Mouse (Mus musculus): ENCODE measurements around the gene Cox7a2l.
A peak's percentile ranks its signal among the peaks of the same experiment; 100 is the strongest.

DNA sequence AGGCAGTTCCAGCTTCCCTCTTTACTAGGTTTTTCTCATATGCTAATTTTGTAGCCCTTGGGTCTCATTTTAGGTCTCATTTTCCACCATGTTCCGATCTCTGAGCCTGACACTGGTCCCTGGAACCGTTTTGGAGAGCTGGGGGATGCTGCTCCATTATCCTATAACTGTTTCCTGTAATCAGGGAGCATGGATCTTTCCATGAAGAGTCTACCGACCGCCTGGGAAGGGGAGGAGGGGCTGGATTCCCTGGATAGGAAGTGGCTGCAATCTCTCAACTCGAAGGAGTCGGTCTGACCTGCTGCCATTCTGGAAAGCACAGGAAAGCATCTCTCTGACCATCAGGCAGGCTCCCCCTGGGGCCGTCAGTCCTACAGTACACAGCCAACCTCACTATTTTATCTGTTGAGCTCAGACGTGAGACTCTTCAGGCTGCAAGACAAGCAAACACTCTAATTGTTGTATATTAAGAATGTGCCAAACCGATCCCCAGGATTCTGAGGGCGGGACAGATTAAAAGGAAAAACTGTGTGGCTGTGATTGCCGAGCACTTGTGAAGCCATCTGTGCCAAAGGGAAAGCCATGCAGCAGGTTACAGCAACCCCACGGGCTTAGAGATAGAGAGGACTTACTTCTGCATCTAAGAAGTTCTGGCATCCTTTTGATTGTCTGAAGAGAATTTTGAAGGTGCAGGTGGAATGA lies 47.1 kb upstream of the Cox7a2l start:
- TF ChIP-seq MAX (IDR thresholded peaks at IDR 0.05; ENCODE audit: low read length) (no peak), ZKSCAN1 (IDR thresholded peaks at IDR 0.05; ENCODE audit: low read depth, low read length) (no peak), ELF1 (IDR thresholded peaks at IDR 0.05; ENCODE audit: low read depth, low read length) (no peak), POLR2A (IDR thresholded peaks at IDR 0.05; ENCODE audit: control insufficient read depth in 1 of 2, insufficient read depth in 1 of 2, low read depth in 1 of 2, low read length in 2 of 2, poor library complexity in 1 of 2) (peak in 1 of 2 experiments; percentile 1; a peak in 1 of 4 replicates), CTCF (IDR thresholded peaks at IDR 0.05 in 2 of 3, conservative IDR thresholded peaks at IDR 0.05 in 1 of 3; ENCODE audit: control insufficient read depth in 1 of 3, insufficient read depth in 1 of 3, low read depth in 2 of 3, low read length in 3 of 3, poor library complexity in 1 of 3, severe bottlenecking in 1 of 3) (no peak), TBP (IDR thresholded peaks at IDR 0.05; ENCODE audit: low read depth, low read length) (no peak), MAZ (IDR thresholded peaks at IDR 0.05; ENCODE audit: low read depth, low read length) (no peak), UBTF (IDR thresholded peaks at IDR 0.05; ENCODE audit: borderline replicate concordance, insufficient read depth, low read depth, low read length) (no peak), EP300 (IDR thresholded peaks at IDR 0.05; ENCODE audit: low read depth in 1 of 2, low read length in 2 of 2) (0 out of 4 replicates have a peak, but pooled peaks of 1 of the 2 experiments have one; percentile 13), E2F4 (IDR thresholded peaks at IDR 0.05; ENCODE audit: borderline replicate concordance, low read depth, low read length) (no peak), ZNF384 (IDR thresholded peaks at IDR 0.05; ENCODE audit: low read depth, low read length) (no peak), TCF12 (IDR thresholded peaks at IDR 0.05; ENCODE audit: low read depth, low read length) (0 out of 2 replicates have a peak, but pooled peaks have one; percentile 18), ZMIZ1 (IDR thresholded peaks at IDR 0.05; ENCODE audit: low read depth, low read length) (no peak), GATA1 (IDR thresholded peaks at IDR 0.05; ENCODE audit: low read depth, low read length) (no peak)
